10 mouse cellular contexts compared by ENCODE assay signal in genomic region chr9:94927101-94927500, GRCm38 (mm10).
DNase-seq lines count a peak whose midpoint lies in the region; ATAC-seq and TF ChIP-seq lines count a peak whose summit lies in the region.
"Had no signal": no experiment of that assay in that cellular context is flagged by ENCODE, and none has a peak within 500 bp of the region (broad histone marks: within the 10 kb centered on the region; RNA-seq: fewer than 3 reads in every experiment).

No protein-coding gene starts in this region.

- H3K4me2 ChIP-seq in forebrain, postnatal 0 days (ENCODE audit: low read depth) = no peak overlapping the region
- no peak overlapping the region for H3K4me2 ChIP-seq in forebrain, embryonic 15.5 days (replicated peaks)
- no peak overlapping the region for H3K4me2 ChIP-seq in lung, embryonic 14.5 days
- H3K4me2 ChIP-seq: heart, embryonic 15.5 days; liver, embryonic 13.5 days had no signal

- no peak for ATAC-seq in forebrain, postnatal 0 days
- no peak for ATAC-seq in forebrain, embryonic 15.5 days (replicated peaks)
- ATAC-seq in lung, embryonic 14.5 days (ENCODE audit: insufficient read depth) = no peak
- ATAC-seq in inflammation-experienced regulatory T-cells, adult 6 months = peak; percentile 80

- H3K27me3 ChIP-seq in forebrain, postnatal 0 days (ENCODE audit: insufficient read depth, low read length) = no peaks in the 10 kb centered on the region
- H3K27me3 ChIP-seq in forebrain, embryonic 15.5 days = no peaks in the 10 kb centered on the region
- no peaks in the 10 kb centered on the region for H3K27me3 ChIP-seq in lung, embryonic 14.5 days (ENCODE audit: insufficient read depth, low read length)
- H3K27me3 ChIP-seq: heart, embryonic 15.5 days; liver, embryonic 13.5 days had no signal

- no peaks in the 10 kb centered on the region; the same call in 1 of the 2 replicates for H3K4me1 ChIP-seq in forebrain, postnatal 0 days (ENCODE audit: insufficient read depth)
- no peaks in the 10 kb centered on the region for H3K4me1 ChIP-seq in forebrain, embryonic 15.5 days
- H3K4me1 ChIP-seq in lung, embryonic 14.5 days (ENCODE audit: insufficient read depth) = no peaks in the 10 kb centered on the region
- H3K4me1 ChIP-seq: heart, embryonic 15.5 days; liver, embryonic 13.5 days had no signal

- peak; percentile 20; the same call in 1 of the 2 replicates for TF ChIP-seq CTCF in forebrain, postnatal 0 days (IDR thresholded peaks at IDR 0.05; ENCODE audit: low read depth)
- peak; percentile 52 for TF ChIP-seq CTCF in lung, embryonic 14.5 days (IDR thresholded peaks at IDR 0.05; ENCODE audit: low read depth)

- no peaks in the 10 kb centered on the region for H3K9me3 ChIP-seq in forebrain, postnatal 0 days (ENCODE audit: low read length)
- H3K9me3 ChIP-seq in forebrain, embryonic 15.5 days = 0 out of 2 replicates have a peak, but pooled peaks cover 7% of the 10 kb centered on the region
- H3K9me3 ChIP-seq in lung, embryonic 14.5 days (ENCODE audit: low read depth, low read length) = no peaks in the 10 kb centered on the region
- H3K9me3 ChIP-seq: heart, embryonic 15.5 days; liver, embryonic 13.5 days had no signal

- no peak overlapping the region for H3K4me3 ChIP-seq in forebrain, postnatal 0 days (ENCODE audit: low read depth, low read length)
- no peak overlapping the region for H3K4me3 ChIP-seq in forebrain, embryonic 15.5 days
- no peak overlapping the region for H3K4me3 ChIP-seq in lung, embryonic 14.5 days (ENCODE audit: low read depth, low read length)
- H3K4me3 ChIP-seq: heart, embryonic 15.5 days; liver, embryonic 13.5 days had no signal

- no peak overlapping the region for H3K9ac ChIP-seq in forebrain, postnatal 0 days
- no peak overlapping the region for H3K9ac ChIP-seq in forebrain, embryonic 15.5 days (replicated peaks)
- no peak overlapping the region for H3K9ac ChIP-seq in lung, embryonic 14.5 days
- H3K9ac ChIP-seq: heart, embryonic 15.5 days; liver, embryonic 13.5 days had no signal

- no peak for DNase-seq in forebrain, postnatal 0 days
- DNase-seq in lung, embryonic 14.5 days = peak; percentile 26
- DNase-seq in lung, adult 18-20 months = no peak
- DNase-seq in thymus, postnatal 36 days = peak; percentile 64
- DNase-seq in gastrocnemius, adult 8-10 months (ENCODE audit: low spot score in 2 of 2) = no peak
- DNase-seq in liver = no peak
- DNase-seq: liver, embryonic 13.5 days had no signal

- H3K27ac ChIP-seq in forebrain, postnatal 0 days (ENCODE audit: low read depth, low read length) = no peak overlapping the region
- no peak overlapping the region for H3K27ac ChIP-seq in forebrain, embryonic 15.5 days (replicated peaks)
- no peak overlapping the region for H3K27ac ChIP-seq in lung, embryonic 14.5 days (ENCODE audit: low read depth)
- H3K27ac ChIP-seq: heart, embryonic 15.5 days; liver, embryonic 13.5 days had no signal

- H3K36me3 ChIP-seq in forebrain, postnatal 0 days (ENCODE audit: insufficient read depth) = no peaks in the 10 kb centered on the region
- no peaks in the 10 kb centered on the region for H3K36me3 ChIP-seq in forebrain, embryonic 15.5 days
- no peaks in the 10 kb centered on the region for H3K36me3 ChIP-seq in lung, embryonic 14.5 days (ENCODE audit: insufficient read depth)
- H3K36me3 ChIP-seq: heart, embryonic 15.5 days; liver, embryonic 13.5 days had no signal

Comparison
In these comparisons a context has a peak if more than half of its experiments do, and no peak if none do; other contexts are left out.
1. DNase-seq: peak in lung, embryonic 14.5 days (single experiment) and thymus, postnatal 36 days (2 of 2); none in forebrain, postnatal 0 days (single experiment), lung, adult 18-20 months (0 of 2), gastrocnemius, adult 8-10 months (0 of 2) and liver (single experiment).